Mouse (Mus musculus) layer of hippocampus, adult 9-10 months (tissue): ENCODE measurements at regions not wholly inside any gene's neighbourhood (a gene's known extent, or its start where the extent isn't known, plus 50 kb on each side); places are given as distances from the start of the nearest gene placed in this dataset.

Experiments used
- DNase-seq: peaks from one replicate; pipeline ENCODE4 v3.0.0; 2022; ENCODE audit warnings: low spot score

- DNase-seq: no peak
Observed at GRCm38 (mm10) chr10:91313316-91313715, 132.2 kb upstream of the Tmpo start.

GRCm38 (mm10) chr10:91312913-91313312 is 131.8 kb upstream of the Tmpo start:
- DNase-seq: no peak

GRCm38 (mm10) chr10:91300067-91300466 is 119.0 kb upstream of the Tmpo start:
- no peak for DNase-seq

GRCm38 (mm10) chr10:91297792-91298460 is 116.8 kb upstream of the Tmpo start:
- DNase-seq: peak; percentile 46

- DNase-seq: no peak
Observed at GRCm38 (mm10) chr10:91295345-91295744, 114.2 kb upstream of the Tmpo start.

- no peak for DNase-seq
Observed at GRCm38 (mm10) chr10:91293226-91293625, 112.1 kb upstream of the Tmpo start.

GRCm38 (mm10) chr10:91284259-91284658 is 103.1 kb upstream of the Tmpo start:
- no peak for DNase-seq

GRCm38 (mm10) chr10:91270955-91271741 is 90.0 kb upstream of the Tmpo start:
- peak; percentile 89 for DNase-seq

- DNase-seq: no peak
Observed at GRCm38 (mm10) chr10:91270268-91270954, 89.3 kb upstream of the Tmpo start.

- DNase-seq: no peak
Observed at GRCm38 (mm10) chr10:91267886-91268285, 86.8 kb upstream of the Tmpo start.

- DNase-seq: no peak
Observed at GRCm38 (mm10) chr10:91260416-91260815, 79.3 kb upstream of the Tmpo start.

GRCm38 (mm10) chr10:91249681-91250195 is 68.6 kb upstream of the Tmpo start:
- no peak for DNase-seq

GRCm38 (mm10) chr10:91244297-91244696 is 63.2 kb upstream of the Tmpo start:
- DNase-seq: no peak

GRCm38 (mm10) chr10:91242491-91243046 is 61.5 kb upstream of the Tmpo start:
- DNase-seq: no peak

- no peak for DNase-seq
Observed at GRCm38 (mm10) chr10:91241611-91242005, 60.5 kb upstream of the Tmpo start.

- no peak for DNase-seq
Observed at GRCm38 (mm10) chr10:91240856-91241610, 59.9 kb upstream of the Tmpo start.

GRCm38 (mm10) chr10:91240320-91240719 is 59.2 kb upstream of the Tmpo start:
- no peak for DNase-seq

- DNase-seq: no peak
Observed at GRCm38 (mm10) chr10:91236844-91237243, 55.7 kb upstream of the Tmpo start.

GRCm38 (mm10) chr10:91234709-91235108 is 53.6 kb upstream of the Tmpo start:
- no peak for DNase-seq
